Mouse (Mus musculus) kidney, embryonic 14.5 days (tissue): Measurements from ENCODE around the gene Creb3l1. TPM values are rescaled to one million over a fixed set of nuclear protein-coding genes. Genes with fewer than 3 reads are reported as not detected.

Source experiments
- ATAC-seq: fragments of 200-750 bp; cut with Nextera tagmentation; 2 replicates; pipeline ENCODE4 v1.8.0; 2017; ENCODE audit warnings: moderate number of reproducible peaks, mild to moderate bottlenecking, moderate TSS enrichment, moderate library complexity; ENCODE audit not compliant: low FRiP score, low TSS enrichment
- H3K27ac ChIP-seq: fragments of 300-500 bp; sonication (generic); 2 replicates; pipeline ENCODE4 v1.5.1; 2014; ENCODE audit warnings: low read depth, mild to moderate bottlenecking, low read length, moderate library complexity, mixed read lengths
- H3K27me3 ChIP-seq: fragments of 300-500 bp; sonication (generic); 2 replicates; pipeline ENCODE4 v1.6.1; 2014; ENCODE audit warnings: mild to moderate bottlenecking, low read length; ENCODE audit not compliant: control insufficient read depth, insufficient read depth
- H3K36me3 ChIP-seq: fragments of 300-500 bp; sonication (generic); 2 replicates; pipeline ENCODE4 v1.6.1; 2014; ENCODE audit warnings: low read length, mixed read lengths; ENCODE audit not compliant: control insufficient read depth, insufficient read depth
- H3K4me1 ChIP-seq: fragments of 300-500 bp; sonication (generic); 2 replicates; pipeline ENCODE4 v1.6.1; 2014; ENCODE audit warnings: low read length, mixed read lengths; ENCODE audit not compliant: control insufficient read depth, insufficient read depth
- H3K4me2 ChIP-seq: fragments of 300-500 bp; sonication (generic); replicated peaks from 2 replicates; pipeline ENCODE4 v1.6.1; 2014; ENCODE audit warnings: low read depth, mild to moderate bottlenecking, low read length
- H3K4me3 ChIP-seq: fragments of 300-500 bp; sonication (generic); 2 replicates; pipeline ENCODE4 v1.5.1; 2014; ENCODE audit warnings: mild to moderate bottlenecking, low read length
- H3K9ac ChIP-seq: fragments of 300-500 bp; sonication (generic); 2 replicates; pipeline ENCODE4 v1.6.1; 2014; ENCODE audit warnings: low read depth, mild to moderate bottlenecking, low read length, moderate library complexity
- H3K9me3 ChIP-seq: fragments of 300-500 bp; sonication (generic); 2 replicates; pipeline ENCODE4 v1.6.1; 2016; ENCODE audit warnings: low read length; ENCODE audit not compliant: control insufficient read depth
- WGBS: fragments of 180-500 bp; shearing (Covaris S2); extraction: QIAGEN DNeasy Blood & Tissue Kit; methylation state at CpG from one replicate; pipeline ENCODE4 v1.1.7; 2014; 5-methylcytosine and 5-hydroxymethylcytosine counted together
- polyA plus RNA-seq: library from polyadenylated mRNA; unstranded; fragments of >200 nt; fragmentation: Nextera tagmentation; extraction: Ambion mirVana; gene quantifications from 2 replicates; pipeline ENCODE4 v1.2.1, GENCODE M21; 2014

Gene Creb3l1
- polyA plus RNA-seq, 1 experiment from 2014 or later = 15.0 TPM

DNA sequence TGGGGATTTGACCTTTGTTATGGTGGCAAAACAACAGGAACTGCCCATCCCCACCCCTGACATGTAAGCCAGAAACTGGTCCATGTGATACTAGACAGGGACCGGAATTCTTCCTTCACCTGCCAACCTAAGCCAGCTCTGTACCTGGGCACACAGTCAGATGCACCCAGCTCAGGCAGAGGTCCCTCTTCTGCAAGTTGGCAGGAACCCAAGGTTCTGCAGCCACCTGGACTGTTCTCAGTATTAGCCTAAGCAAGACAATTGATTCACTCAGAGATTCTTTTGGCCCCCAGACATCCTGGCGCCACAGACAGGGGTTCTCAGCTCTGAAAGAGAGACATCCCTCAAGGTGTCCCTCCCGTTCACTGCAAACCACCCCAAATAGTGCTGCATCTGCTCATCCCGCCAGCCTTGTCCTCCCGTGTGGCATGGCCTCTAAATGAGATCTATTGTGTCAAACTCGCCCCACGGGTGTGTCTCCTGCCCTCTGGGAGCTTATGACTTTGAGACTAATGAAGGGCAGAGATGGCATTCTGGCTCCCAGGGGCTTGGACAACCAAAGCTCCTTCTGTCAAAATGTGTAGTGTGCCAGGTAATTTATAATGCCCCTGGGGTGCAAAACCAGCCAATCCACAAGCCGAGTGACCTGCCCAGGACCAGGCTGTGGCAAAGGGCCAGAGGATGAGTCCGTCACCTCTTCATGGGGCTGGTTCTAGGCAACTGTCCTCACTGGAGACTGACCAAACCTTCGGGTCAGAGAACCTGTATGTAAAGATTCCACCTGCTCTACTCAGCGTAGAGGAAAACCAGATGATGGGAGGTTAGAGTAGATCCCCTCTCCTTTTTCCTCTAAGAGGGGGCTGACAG lies 64.5 kb downstream of the Creb3l1 start:
- H3K4me1 ChIP-seq = peaks cover 23% of the 10 kb centered on the region; the same call in 1 of the 2 replicates
- H3K27ac ChIP-seq = no peak overlapping the region

GRCm38 (mm10) chr2:91958701-91959457 lies 65.4 kb downstream of the Creb3l1 start:
- Histone ChIP-seq H3K4me2 (no peak overlapping the region), H3K4me1 (peaks cover 26% of the 10 kb centered on the region), H3K9ac (no peak overlapping the region), H3K4me3 (no peak overlapping the region), H3K9me3 (no peaks in the 10 kb centered on the region), H3K27me3 (no peaks in the 10 kb centered on the region), H3K27ac (no peak overlapping the region), H3K36me3 (no peaks in the 10 kb centered on the region; the same call in 1 of the 2 replicates)
- no peak for ATAC-seq
- WGBS = 38% methylated on average over 10 of the region's 10 CpGs

More for the DNA sequence above, 64.5 kb downstream of the Creb3l1 start:
- ATAC-seq = no peak
- 81% methylated on average over 11 of the region's 11 CpGs for WGBS
- Histone ChIP-seq H3K4me2 (no peak overlapping the region), H3K9me3 (no peaks in the 10 kb centered on the region), H3K36me3 (no peaks in the 10 kb centered on the region; the same call in 1 of the 2 replicates), H3K4me3 (no peak overlapping the region), H3K9ac (no peak overlapping the region), H3K27me3 (no peaks in the 10 kb centered on the region)

- no peaks in the 10 kb centered on the region; the same call in 1 of the 2 replicates for H3K36me3 ChIP-seq
- no peak overlapping the region for H3K4me2 ChIP-seq
- no peak overlapping the region for H3K9ac ChIP-seq
- H3K4me3 ChIP-seq = no peak overlapping the region
- no peaks in the 10 kb centered on the region for H3K9me3 ChIP-seq
- peaks cover 32% of the 10 kb centered on the region for H3K4me1 ChIP-seq
- WGBS = 90% methylated on average over 8 of the region's 8 CpGs
- ATAC-seq = no peak
- no peak overlapping the region for H3K27ac ChIP-seq
- no peaks in the 10 kb centered on the region for H3K27me3 ChIP-seq
Measured at GRCm38 (mm10) chr2:91958049-91958448, 66.3 kb downstream of the Creb3l1 start.

DNA sequence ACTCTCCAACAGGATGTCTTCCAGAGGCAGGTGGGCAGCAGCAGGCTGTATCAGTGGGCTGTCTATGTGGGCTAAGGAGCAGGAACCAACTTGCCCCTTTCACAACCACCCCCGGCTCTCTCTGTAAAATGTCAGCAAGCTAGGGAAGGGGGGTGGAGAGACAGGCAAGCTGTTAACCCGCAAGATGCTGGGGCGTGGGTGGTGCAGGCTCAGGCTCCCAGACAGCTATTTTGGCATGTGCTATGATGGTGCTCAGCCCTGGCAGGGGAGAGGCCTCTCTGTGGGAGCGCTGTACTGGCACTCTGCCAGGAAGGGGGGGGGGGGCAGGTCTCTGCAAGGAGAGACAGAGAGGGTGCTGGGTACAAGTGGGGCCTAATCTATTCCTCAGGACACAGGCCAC lies 67.2 kb downstream of the Creb3l1 start:
- 52% methylated on average over 4 of the region's 4 CpGs for WGBS
- ATAC-seq = no peak
- no peak overlapping the region for H3K4me2 ChIP-seq
- H3K4me1 ChIP-seq = peaks cover 25% of the 10 kb centered on the region
- no peak overlapping the region for H3K4me3 ChIP-seq
- H3K36me3 ChIP-seq = no peaks in the 10 kb centered on the region; the same call in 1 of the 2 replicates
- H3K9me3 ChIP-seq = no peaks in the 10 kb centered on the region
- H3K9ac ChIP-seq = no peak overlapping the region; the same call in 1 of the 2 replicates
- no peaks in the 10 kb centered on the region for H3K27me3 ChIP-seq
- H3K27ac ChIP-seq = no peak overlapping the region

- H3K4me1 ChIP-seq = peaks cover 21% of the 10 kb centered on the region
- no peaks in the 10 kb centered on the region for H3K36me3 ChIP-seq
- no peak overlapping the region for H3K4me3 ChIP-seq
- no peak overlapping the region for H3K4me2 ChIP-seq
- no peak overlapping the region for H3K9ac ChIP-seq
- H3K27me3 ChIP-seq = no peaks in the 10 kb centered on the region
- WGBS = 87% methylated on average over 6 of the region's 6 CpGs
- no peak overlapping the region for H3K27ac ChIP-seq
- no peak for ATAC-seq
- no peaks in the 10 kb centered on the region for H3K9me3 ChIP-seq
Measured at GRCm38 (mm10) chr2:91955875-91956274, 68.4 kb downstream of the Creb3l1 start.

DNA sequence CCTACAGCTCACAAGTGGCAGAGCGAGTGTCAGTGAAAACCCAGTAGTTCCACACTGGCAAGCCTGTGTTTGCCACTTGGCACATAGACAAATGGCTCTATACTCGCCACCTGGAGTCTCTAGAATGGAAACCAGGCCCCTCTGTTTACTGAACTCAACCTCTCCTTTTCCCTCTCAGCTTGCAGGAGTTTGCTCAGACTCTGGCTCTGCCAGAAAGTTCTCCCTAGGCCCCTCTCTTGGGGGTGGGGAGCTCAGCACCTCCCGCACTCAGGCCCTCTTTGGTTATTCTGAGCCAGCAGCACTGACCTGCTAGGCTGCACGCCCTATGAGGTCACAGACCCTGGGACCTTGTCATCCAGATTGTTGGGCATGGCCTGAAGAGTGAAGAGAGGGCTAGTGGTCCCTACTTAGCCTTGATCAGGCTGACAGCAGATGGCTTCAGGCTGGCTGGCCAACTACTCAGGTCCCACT lies 69.1 kb downstream of the Creb3l1 start:
- Histone ChIP-seq H3K4me2 (no peak overlapping the region), H3K9me3 (no peaks in the 10 kb centered on the region), H3K27ac (no peak overlapping the region), H3K27me3 (no peaks in the 10 kb centered on the region), H3K36me3 (no peaks in the 10 kb centered on the region), H3K9ac (no peak overlapping the region), H3K4me3 (no peak overlapping the region), H3K4me1 (peaks cover 28% of the 10 kb centered on the region)
- ATAC-seq = no peak
- WGBS = 88% methylated on average over 4 of the region's 4 CpGs

- Histone ChIP-seq H3K27ac (peak overlapping the region; percentile 47), H3K4me3 (no peak overlapping the region), H3K9ac (peak overlapping the region; percentile 31; the same call in 1 of the 2 replicates), H3K9me3 (no peaks in the 10 kb centered on the region), H3K4me1 (peaks cover 41% of the 10 kb centered on the region), H3K27me3 (no peaks in the 10 kb centered on the region), H3K36me3 (no peaks in the 10 kb centered on the region), H3K4me2 (no peak overlapping the region)
- WGBS = 11% methylated on average over 5 of the region's 5 CpGs
- ATAC-seq = peak; percentile 40
Measured at GRCm38 (mm10) chr2:91953825-91954224, 70.5 kb downstream of the Creb3l1 start.

GRCm38 (mm10) chr2:91950275-91951085 lies 73.8 kb downstream of the Creb3l1 start:
- no peaks in the 10 kb centered on the region for H3K36me3 ChIP-seq
- H3K4me3 ChIP-seq = 0 out of 2 replicates have a peak overlapping the region, but pooled peaks have one; percentile 9
- peak overlapping the region; percentile 59; the same call in 1 of the 2 replicates for H3K27ac ChIP-seq
- peak; percentile 63 for ATAC-seq
- 13% methylated on average over 15 of the region's 15 CpGs for WGBS
- H3K9me3 ChIP-seq = no peaks in the 10 kb centered on the region
- H3K4me2 ChIP-seq = peak overlapping the region; percentile 35
- peak overlapping the region; percentile 34; the same call in 1 of the 2 replicates for H3K9ac ChIP-seq
- peaks cover 47% of the 10 kb centered on the region for H3K4me1 ChIP-seq
- H3K27me3 ChIP-seq = no peaks in the 10 kb centered on the region
